Mouse (Mus musculus) right cerebral cortex, postnatal 4 days (tissue): ENCODE measurements around the gene AA467197.

Source experiments
- DNase-seq: peaks from one replicate; pipeline ENCODE4 v3.0.0-alpha.2; 2022

AA467197 gene

DNA sequence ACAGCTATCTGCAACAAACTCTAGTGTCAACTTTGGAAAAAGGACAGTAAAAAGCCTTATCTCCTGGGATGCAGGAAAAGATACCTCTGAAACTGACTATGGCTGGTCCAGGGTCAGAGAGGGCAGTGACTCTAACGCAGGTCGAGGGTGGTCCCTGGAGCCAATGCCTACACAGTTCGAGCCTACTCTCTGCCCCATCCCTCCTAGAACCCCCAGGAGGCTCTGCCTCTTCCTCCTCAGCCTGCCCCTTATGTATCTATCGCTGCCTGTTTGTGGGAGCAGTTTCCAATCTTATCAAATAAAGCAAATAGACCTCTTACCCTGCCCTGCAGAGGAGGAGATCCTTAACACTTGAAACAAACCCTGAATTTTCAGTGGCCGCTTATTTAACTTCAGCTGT is 1.9 kb downstream of the AA467197 start:
- DNase-seq = no peak

DNA sequence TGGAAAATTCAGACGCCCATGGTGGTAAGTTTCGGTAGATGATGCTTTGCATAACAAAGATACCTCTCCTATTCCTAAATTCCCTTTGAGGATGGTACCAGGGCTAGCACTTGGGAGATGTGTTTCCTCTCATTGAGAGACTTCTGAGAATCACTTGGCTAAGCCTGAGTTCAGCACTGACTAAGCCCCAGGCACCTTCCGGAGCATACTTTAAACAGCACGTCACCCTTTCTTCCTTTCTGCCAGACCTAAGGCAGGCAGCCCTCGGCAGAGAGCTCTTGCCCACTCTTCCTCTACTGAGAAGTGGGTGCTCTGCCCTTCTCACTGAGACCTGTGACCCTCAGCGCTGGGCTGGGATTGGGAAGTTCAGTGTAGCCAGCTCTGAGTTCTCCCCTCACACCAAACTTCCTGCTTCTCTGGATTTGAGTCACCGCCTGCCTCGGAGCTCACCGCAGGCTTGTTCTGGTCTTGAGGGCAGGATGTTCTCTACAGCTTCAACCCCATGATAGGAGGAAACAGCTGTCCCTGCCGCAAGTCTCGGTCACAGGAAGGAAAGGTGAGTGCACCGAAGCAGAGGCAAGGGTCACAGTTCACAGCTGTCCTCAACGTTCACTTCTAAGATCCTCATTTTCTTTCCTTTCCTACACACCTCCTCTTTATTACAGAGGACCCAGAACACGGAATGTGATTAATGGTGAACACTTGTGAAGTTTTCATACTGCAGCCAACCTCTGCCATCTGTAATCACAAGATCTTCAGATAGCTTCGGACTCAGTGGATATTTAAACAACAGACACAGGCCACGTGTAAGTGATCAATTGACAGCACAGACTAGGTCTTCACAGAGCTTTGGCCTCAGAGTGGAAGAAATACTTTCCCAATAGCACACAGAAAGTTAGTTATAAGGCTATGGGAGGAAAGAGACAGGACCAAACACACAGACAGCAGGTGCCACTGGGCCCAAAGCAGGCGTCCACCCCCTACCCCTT is 15.6 kb downstream of the AA467197 start:
- no peak for DNase-seq

DNA sequence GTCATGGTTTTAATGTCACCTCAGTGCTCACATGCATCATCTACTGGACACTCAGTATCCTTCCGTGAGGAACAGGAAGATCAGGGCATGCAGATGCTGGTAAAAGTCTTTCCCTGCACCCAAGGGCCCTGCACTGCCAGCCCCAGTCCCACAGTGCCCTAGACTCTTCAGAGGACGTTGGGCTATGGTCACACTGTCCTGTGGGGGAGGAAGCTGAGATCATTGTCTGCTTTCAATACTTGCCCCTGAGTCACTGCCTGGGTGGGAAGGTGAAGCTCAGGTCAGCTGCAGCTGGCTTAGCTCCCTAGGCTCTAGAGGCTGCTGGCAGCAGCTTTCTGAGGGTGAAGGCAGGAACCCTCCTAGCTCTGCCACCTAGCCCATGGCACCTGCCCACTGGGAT is 19.3 kb downstream of the AA467197 start:
- no peak for DNase-seq

DNA sequence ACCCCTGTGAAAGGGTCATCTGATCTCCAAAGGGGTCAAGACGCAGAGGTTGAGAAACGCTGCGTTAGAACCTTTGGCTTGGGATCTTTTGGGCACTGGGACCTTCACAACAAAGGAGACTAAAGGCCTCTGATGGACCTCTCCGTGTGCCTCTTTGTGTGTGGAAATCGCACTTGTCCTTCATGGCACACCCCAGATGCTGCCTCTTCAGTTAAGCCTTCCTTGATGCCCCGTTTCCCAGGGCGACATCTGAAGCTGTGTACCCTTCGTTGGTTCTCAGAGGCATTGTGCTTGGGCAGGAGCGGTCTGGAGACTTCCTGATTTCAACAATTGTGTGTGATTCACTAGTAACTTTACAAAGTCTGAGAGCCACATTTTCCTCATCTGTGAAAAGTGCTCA is 20.0 kb downstream of the AA467197 start:
- no peak for DNase-seq

DNA sequence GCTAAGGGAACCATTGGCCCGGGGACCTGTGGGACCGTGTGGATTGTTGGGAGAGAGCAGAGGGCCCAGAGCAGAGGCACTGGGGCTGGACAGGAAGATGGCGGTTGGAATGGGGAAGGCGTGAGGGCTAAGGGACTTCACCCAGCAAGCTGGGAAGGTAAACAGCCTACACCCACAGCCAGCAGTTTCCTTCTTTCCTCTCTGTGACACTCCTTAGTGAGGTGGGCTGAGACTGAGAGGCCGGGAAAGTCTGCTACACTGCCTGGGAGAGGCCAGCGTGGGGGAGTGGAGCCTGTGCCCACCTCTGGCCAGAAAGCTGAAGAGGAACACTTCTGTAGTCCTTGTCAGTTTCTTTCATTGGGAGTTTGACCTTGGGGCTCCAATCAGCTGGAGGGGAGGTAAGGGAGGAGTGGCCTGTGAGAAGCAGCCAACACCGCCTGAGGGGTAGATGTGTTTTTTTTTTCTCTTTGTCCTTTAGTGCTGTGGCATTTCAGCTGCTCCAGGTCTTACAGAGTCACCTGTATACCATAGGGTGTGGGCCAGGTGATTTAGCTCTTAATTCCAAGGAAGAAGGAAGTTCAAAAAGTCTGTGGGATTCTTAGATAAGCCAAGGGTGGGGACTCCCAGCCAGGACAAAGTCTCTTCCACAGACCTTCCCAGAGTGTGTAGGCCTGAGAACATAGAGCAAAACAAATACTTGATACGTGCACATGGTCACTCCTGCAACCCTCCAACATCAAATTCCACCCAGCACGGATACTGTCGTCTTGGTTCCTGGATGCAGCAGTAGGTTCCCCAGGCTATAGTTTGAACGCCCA is 21.1 kb downstream of the AA467197 start:
- no peak for DNase-seq

DNA sequence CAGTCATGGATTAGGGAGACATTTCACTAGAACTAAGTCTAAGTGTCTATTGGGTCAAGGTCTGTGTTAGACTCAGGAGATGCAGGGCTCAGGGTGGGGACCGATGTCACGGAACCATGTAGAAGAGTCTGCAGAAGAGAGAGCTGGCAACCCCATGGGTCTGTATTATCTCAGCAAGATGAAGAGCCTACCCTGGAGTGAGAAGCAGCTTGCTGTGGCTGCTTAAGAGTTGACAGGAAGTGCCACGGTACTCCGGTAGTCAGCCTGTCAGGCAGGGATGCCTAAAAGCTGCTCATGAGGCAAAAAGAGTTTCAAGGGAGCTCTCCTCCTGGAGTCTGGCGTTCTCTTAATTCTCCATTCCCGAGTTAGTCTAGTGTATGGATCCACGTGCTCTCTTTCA is 23.0 kb downstream of the AA467197 start:
- DNase-seq = no peak

DNA sequence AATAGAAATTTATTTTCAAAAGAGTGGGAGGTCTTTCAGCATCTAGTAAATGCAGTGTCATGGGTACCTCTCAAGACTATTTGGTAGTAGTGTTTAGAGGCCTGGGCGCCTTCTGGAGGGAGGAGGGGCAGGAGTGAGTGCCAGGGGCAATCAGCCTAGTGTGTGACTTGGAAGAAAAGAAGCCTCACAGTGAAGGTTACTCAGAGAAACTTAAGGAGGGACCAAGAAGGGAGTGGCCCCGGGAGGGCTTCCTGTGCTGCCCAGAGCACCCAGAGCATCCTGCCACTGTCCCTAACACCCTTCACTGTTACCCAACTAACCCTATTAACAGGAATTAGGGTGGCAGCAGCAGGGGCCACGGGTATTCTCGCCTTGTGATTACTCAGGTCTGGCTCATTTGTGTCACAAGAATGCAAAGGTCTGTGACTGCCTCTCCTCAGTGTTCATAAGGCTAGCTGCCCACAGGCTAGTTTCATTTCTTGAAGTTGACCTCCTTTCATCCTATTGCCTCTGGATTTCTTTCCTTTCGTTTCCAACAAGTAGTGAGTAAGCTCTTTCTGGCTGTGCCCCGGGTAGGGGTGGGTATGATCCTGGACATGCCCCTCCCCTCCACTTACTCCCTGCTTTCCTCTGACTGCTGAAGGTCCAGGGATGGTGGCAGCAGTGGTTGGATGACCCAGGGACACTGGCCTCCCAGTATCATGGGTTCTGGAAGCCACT is 28.6 kb downstream of the AA467197 start:
- no peak for DNase-seq

DNA sequence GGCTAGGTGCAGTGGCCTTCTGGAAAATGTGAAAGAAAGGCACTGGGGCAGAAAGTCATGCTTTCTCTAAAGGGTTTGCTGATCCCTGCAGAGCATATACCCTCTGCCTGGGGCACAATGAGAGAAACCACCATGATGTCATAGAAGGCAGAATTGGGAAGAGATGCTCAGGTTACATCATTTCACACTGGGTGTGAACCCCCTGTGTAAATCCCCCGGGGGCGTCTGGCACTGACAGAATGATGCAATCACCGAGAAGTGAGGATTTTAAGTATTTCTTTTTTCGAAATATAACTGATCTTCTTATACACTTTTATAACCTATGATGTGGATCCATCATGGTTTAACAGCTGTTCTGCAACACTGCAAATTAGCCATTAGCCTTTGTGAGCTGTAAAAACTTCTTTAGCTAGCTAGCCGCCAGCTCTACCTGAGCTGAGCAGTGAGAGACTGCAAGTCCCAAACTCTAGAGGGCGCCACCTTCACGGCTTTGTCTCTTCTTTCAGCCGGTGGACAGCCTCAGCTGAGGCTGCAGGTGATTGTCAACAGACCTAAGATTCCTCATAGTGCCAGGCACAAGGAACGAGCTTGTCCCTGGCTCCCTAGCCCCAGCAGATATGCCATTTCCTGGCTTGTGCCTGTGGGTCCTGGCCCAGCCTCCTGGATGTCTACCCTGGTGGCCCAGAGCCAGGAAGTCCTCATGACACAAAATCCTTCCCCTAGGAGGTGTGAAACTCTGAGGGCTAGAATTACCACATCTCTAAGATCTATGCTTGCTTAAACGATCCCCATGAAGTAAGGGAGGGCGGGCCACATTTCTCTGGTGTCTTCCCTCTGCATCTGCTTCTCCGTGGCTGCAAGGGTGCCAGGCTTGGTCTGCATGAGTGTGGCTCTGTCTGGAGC is 29.4 kb downstream of the AA467197 start:
- DNase-seq = peak; percentile 14

DNA sequence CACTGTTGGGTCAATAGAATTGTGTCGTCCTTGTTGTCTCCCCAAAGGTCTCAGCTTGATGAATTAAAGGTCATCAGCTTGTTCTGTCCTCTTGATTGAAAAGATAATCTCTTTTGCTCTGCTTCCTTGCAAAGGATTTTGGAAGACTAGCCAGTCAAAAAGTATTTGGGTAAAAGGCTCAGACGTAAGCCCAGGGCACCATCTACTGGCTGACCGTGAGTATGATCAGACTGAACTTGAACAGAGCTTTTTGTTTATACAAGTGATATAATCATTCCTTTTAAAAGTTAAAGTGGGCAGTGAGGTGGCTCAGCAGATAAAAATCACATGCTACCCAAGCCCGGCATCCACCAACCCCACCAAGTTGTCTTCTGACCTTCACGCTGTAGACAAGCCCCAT is 31.1 kb downstream of the AA467197 start:
- DNase-seq = peak; percentile 40

DNA sequence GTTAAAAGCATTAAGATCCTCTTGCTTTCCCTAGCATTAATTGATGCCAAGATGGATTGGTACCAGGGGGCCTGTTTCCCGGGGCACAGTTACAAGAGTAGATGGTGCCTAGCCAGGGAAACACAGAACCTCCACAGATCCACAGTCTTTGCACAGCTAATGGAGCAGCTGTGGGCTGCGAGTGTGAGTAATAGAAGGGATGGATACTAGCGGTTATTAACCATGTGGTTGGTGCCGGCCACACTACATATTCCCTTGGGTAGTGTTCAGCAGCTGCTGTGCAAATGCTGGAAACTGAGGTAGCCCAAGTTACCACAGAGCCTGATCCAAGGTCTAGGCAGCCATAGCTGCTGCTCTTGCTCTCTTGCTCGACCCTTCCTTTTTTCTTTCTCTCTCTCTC is 34.9 kb downstream of the AA467197 start:
- no peak for DNase-seq

DNA sequence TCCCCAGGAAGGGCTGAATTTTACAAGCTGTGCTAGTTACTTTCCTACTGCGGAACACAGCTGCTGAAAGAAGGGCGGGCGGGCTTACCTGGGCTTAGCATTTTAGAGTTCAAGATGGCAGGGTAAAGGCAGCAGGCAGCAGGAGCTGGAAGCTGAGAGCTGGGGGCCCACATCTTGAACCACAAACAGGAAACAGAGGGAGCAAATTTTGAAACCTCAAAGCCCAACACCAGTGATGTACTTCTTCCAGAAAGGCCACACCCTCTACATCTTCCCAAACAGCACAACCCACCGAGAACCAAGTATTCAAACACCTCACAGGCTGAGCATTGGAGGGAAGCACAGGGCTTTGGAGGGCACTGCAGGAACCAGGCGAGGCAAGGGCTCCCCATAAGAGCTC is 36.1 kb downstream of the AA467197 start:
- DNase-seq = no peak

DNA sequence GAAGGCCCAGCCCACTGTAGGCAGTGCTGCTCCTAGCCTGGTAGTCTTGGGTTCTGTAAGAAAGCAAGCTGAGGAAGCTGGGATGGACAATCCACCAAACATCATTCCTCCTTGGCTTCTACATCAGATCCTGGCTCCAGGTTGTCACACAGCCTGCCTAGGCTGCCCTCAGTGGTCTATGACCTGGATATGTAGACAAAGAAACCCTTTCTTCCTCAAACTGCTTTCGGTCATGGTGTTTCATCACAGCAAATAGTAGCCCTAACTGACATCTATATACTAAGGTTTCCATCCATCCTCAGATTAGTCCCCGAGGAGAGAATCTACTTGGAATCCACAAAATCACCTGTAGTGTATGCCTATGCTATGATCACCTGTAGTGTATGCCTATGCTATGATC is 38.3 kb downstream of the AA467197 start:
- DNase-seq = no peak

DNA sequence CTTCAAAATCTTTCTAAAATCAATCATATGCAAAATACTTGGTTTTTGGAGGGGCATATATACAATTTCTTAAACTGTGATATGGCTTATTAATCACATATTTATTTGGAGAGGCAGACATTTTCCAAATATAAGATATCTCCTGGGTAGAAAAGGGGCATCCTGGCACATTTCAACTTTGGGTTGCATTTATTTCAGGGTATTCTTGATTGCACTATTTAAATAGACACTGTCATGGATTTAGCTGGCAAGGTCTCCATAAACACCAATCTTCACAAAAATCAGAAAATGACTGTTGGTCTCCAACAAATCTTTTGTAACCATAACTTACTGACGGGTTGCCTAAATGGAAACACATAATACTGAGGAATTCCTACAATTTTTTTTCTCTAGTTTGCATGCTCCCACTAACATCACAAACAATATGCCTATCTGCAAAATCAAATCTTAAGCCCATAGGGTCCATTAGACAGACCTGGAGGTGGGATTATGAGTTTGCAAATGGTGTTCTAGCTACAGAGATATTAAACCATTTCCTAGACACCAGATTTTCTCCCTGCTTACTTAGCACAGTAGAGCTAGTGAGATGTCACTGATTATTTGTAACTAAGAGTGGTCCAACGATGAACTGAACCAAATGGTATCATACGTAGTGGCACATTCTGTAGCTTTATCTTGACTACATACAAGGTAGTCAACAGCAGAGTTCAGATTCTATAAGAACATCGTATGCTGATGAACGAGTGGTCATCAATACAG is 44.8 kb downstream of the AA467197 start:
- no peak for DNase-seq

DNA sequence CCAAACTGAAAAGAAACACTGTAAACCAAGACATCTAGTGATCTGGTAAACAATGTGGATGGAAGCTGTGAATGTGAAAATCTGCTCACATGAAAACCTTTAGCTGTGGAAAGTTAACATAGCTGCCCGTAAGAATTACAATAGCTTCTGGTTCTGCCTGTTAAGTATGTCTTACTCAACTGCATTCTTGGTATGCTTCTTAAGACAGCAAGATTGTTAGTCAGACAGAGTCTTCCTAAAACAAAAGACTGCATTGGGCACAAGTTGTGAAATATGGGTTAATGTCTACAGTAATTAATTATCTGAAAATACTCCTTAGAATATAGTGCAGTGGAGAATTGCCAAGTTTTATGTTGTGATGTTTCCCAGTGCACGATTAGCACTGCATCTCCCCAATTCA is 45.7 kb downstream of the AA467197 start:
- DNase-seq = no peak

DNA sequence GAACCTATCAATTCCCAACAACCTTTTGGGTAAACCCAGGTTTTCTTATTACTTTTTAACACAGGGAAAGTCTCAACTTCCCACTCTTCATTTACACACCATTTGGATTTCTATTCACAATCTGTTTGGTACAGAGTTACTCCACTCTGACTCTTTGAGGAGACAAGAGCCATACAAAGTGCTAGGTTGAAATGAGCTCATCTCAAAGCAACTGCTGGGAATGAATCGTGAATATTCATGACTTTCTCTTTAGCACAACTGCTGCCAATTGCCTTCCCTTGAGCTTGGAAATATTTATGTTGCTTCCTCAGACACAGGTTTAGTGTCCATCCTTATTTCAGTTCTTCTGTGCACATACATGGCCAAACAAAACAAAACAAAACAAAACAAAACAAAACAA is 46.9 kb downstream of the AA467197 start:
- DNase-seq = no peak

DNA sequence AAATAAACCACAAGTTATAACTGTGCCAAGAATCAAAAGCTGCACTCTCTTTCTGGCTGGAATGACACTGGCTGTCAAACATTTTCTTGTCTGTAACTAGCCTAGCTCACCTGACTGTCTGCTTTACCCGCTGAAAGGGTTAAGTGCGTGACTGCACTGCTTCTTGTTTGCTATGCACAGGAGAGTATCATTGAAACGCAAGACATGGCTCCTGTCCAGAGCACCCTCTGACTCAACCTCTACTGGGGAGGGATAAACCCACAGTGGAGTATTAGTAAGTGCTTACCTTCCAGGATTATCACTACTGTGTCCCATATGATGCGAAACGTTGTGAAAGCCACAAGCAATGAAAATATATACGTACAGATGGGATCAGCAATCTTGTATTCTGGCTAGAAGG is 49.9 kb downstream of the AA467197 start:
- DNase-seq = no peak
